Mouse (Mus musculus): Measurements from ENCODE around the gene Cabp1. TPM values are rescaled to one million over a fixed set of nuclear protein-coding genes. Genes with fewer than 3 reads are reported as not detected.

Cabp1 gene
- total and polyA plus RNA-seq, 3 experiments, result 0.35 to 1.7 TPM; not detected in 1

DNA sequence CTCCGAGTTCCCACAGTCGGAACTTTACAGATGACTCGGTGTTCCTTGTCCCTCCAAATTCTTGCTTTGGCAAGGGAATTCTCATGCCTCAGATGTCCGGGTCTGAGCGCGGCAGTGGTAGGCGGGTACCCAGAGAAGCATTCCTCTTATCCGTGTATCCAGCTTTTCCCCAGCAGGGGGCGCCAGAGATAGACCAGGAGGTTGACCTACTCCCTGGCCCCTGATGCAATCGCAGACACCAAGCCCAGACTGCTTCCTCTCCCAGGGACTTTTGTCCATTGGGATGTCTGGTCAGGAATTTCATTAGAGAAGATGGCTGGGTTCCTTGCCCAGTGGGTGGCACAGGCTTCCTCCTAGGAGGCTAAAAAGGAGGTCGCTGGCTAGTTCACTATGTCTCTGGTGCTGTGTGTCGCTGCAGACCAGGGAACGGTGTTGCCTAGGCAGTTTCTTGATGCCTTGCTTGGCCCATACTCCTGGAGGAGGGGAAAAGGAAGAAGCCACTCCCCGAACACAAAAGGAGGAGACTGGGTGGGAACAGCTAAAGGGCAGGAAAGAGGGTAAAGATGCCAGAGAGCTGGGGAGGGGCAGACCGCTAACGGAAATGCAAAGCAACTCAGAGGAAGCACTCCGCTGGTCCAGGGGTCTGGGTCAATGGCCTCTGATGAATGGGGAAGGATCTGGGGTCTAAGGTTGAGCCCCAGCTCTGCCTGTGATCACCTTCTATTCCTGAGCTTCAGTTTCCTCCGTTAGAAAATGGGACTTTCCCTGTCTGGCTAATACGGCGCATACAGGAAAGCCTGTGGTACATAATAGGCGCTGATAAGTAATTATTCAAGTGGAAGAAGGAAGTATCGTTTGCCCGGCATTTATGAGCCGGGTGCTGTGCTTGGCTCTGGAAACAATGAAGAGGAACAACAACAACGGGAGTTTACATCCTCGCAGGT lies 6.7 kb downstream of the Cabp1 start:
- peak; percentile 92 for DNase-seq (ENCODE audit: low read depth, low spot score)
- peak overlapping the region; percentile 80 for H3K27ac ChIP-seq (ENCODE audit: control insufficient read depth, low read depth, low read length)
- H3K27me3 ChIP-seq (ENCODE audit: control insufficient read depth in 1 of 2, insufficient read depth in 2 of 2, low read length in 2 of 2), result peaks cover 0 to 1% of the 10 kb centered on the region in 2 experiments; a peak in 1 of 4 replicates
- peaks cover 0 to 5% of the 10 kb centered on the region in 2 experiments; a peak in 2 of 4 replicates for H3K4me1 ChIP-seq (ENCODE audit: control insufficient read depth in 1 of 2, insufficient read depth in 2 of 2, low read length in 2 of 2)
- TF ChIP-seq SMC3 (IDR thresholded peaks at IDR 0.05; ENCODE audit: low read depth, low read length) (peak; percentile 77), GABPA (IDR thresholded peaks at IDR 0.05; ENCODE audit: low read depth, low read length) (no peak), POLR2A (IDR thresholded peaks at IDR 0.05; ENCODE audit: control insufficient read depth in 1 of 2, insufficient read depth in 1 of 2, low read depth in 1 of 2, low read length in 2 of 2, poor library complexity in 1 of 2) (peak; percentile 17 to 53; a peak in 1 of 4 replicates), RAD21 (IDR thresholded peaks at IDR 0.05; ENCODE audit: low read depth, low read length) (peak; percentile 51), ETS1 (IDR thresholded peaks at IDR 0.05; ENCODE audit: low read depth, low read length) (0 out of 2 replicates have a peak, but pooled peaks have one; percentile 9), GATA1 (IDR thresholded peaks at IDR 0.05; ENCODE audit: low read depth, low read length) (peak; percentile 62), POLR2AphosphoS5 (IDR thresholded peaks at IDR 0.05; ENCODE audit: borderline replicate concordance, low read depth, low read length) (no peak), USF2 (IDR thresholded peaks at IDR 0.05; ENCODE audit: borderline replicate concordance in 1 of 2, insufficient read depth in 1 of 2, low read depth in 1 of 2, low read length in 2 of 2) (no peak), ZC3H11A (IDR thresholded peaks at IDR 0.05; ENCODE audit: low read depth, low read length) (peak; percentile 58), TBP (IDR thresholded peaks at IDR 0.05; ENCODE audit: low read depth, low read length) (peak; percentile 47; the same call in 1 of the 2 replicates), CTCF (IDR thresholded peaks at IDR 0.05 in 2 of 3, conservative IDR thresholded peaks at IDR 0.05 in 1 of 3; ENCODE audit: control insufficient read depth in 1 of 3, insufficient read depth in 1 of 3, low read depth in 2 of 3, low read length in 3 of 3, poor library complexity in 1 of 3, severe bottlenecking in 1 of 3) (peak; percentile 80 to 86 (median 83)), TCF12 (IDR thresholded peaks at IDR 0.05; ENCODE audit: low read depth, low read length) (0 out of 2 replicates have a peak, but pooled peaks have one; percentile 11), EP300 (IDR thresholded peaks at IDR 0.05; ENCODE audit: low read depth in 1 of 2, low read length in 2 of 2) (peak; percentile 53 to 55; a peak in 2 of 4 replicates), SIN3A (IDR thresholded peaks at IDR 0.05; ENCODE audit: low read length) (peak; percentile 14), TAL1 (IDR thresholded peaks at IDR 0.05; ENCODE audit: low read length) (peak; percentile 27; the same call in 1 of the 2 replicates), RCOR1 (IDR thresholded peaks at IDR 0.05; ENCODE audit: low read depth, low read length) (0 out of 2 replicates have a peak, but pooled peaks have one; percentile 28), MEF2A (IDR thresholded peaks at IDR 0.05; ENCODE audit: extremely low read depth, insufficient replicate concordance, low read depth, low read length, poor library complexity, severe bottlenecking) (no peak), ELF1 (IDR thresholded peaks at IDR 0.05; ENCODE audit: low read depth, low read length) (peak; percentile 41; the same call in 1 of the 2 replicates)
- no peaks in the 10 kb centered on the region; a peak in 1 of 4 replicates for H3K36me3 ChIP-seq (ENCODE audit: control insufficient read depth in 1 of 2, insufficient read depth in 2 of 2, low read length in 2 of 2)
- H3K9me3 ChIP-seq (replicated peaks; ENCODE audit: insufficient read depth, low read length), result no peaks in the 10 kb centered on the region
- peak overlapping the region; percentile 55 to 70 for H3K4me3 ChIP-seq (ENCODE audit: control insufficient read depth in 1 of 2, insufficient read depth in 1 of 2, low read depth in 2 of 2, low read length in 2 of 2)
- no peaks in the 10 kb centered on the region for H3K79me2 ChIP-seq (ENCODE audit: control insufficient read depth, insufficient read depth, low read length, poor library complexity)
- peak overlapping the region; percentile 64 for H3K9ac ChIP-seq (ENCODE audit: control insufficient read depth, low read depth, low read length, poor library complexity, severe bottlenecking)

Measured in MEL (cell line).